Mouse (Mus musculus) left cerebral cortex, adult 2 months (tissue): ENCODE measurements around the gene Cd44. TPM values are rescaled to one million over a fixed set of nuclear protein-coding genes. Genes with fewer than 3 reads are reported as not detected.

ENCODE experiments used
- DNase-seq, 2 experiments: peaks; one replicate each; pipeline ENCODE4 v3.0.0; 2021 to 2022; ENCODE audit warnings: low spot score in 2 of 2, mixed read lengths in 1 of 2; ENCODE audit errors: extremely low spot score in 1 of 2
- H3K27ac ChIP-seq: fragments of 200-600 bp; 2 replicates; pipeline ENCODE4 v1.8.1; 2022
- H3K4me3 ChIP-seq: fragments of 200-600 bp; 2 replicates; pipeline ENCODE4 v1.8.1; 2022
- CTCF ChIP-seq: fragments of 200-600 bp; IDR thresholded peaks from 2 replicates; pipeline ENCODE4 v1.8.1; 2022; ENCODE audit warnings: antibody characterized with exemption, mild to moderate bottlenecking, moderate library complexity
- intact Hi-C: fragments of 180-260 bp; cut with DNase I; formaldehyde crosslinking; loops from one replicate; pipeline ENCODE4 v1.15.1; 2025
- long read RNA-seq, 2 experiments: library from polyadenylated mRNA; stranded (forward); transcript quantifications; one replicate each; pipeline ENCODE4 v2.0.0; 2021; ENCODE audit warnings: borderline mapping rate in 2 of 2
- total RNA-seq, 2 experiments: library from RNA; stranded (reverse); gene quantifications; 2 replicates each; pipeline ENCODE4 v1.2.3; 2021

Gene Cd44
- 1 to 10 TPM; 2.9 to 4.4 TPM for total RNA-seq
- long read RNA-seq, experiment 1, partial matches to known transcripts: 0 of 4 reads
- long read RNA-seq, experiment 1, other reads (novel, unspliced or antisense): 0 of 4 reads
- long read RNA-seq, experiment 2, transcript Cd44-203 (9 exons, 2,848 nt): major isoform, 5 of 5 reads
- long read RNA-seq, experiment 2, partial matches to known transcripts: 0 of 5 reads
- long read RNA-seq, experiment 2, other reads (novel, unspliced or antisense): 0 of 5 reads

GRCm38 (mm10) chr2:102900875-102901827, at the start of gene Cd44:
Cd44 (minus strand) TSS chr2:102901665.
- Histone ChIP-seq H3K4me3 (peak within 1 kb of the TSS; percentile 44), H3K27ac (no peak within 1 kb of the TSS)
- peak in 1 of 2 experiments; percentile 19 for DNase-seq
- intact Hi-C loops: no loop called here
- no peak for TF ChIP-seq CTCF

GRCm38 (mm10) chr2:102948481-102948857, 47.0 kb upstream of the Cd44 start:
- intact Hi-C loops: no loop called here
- Histone ChIP-seq H3K27ac (no peak overlapping the region), H3K4me3 (no peak overlapping the region)
- TF ChIP-seq CTCF: no peak
- no peak for DNase-seq

GRCm38 (mm10) chr2:102947846-102948480, 46.5 kb upstream of the Cd44 start:
- no peak overlapping the region for H3K27ac ChIP-seq
- DNase-seq: no peak
- intact Hi-C loops: no loop called here
- no peak overlapping the region for H3K4me3 ChIP-seq
- no peak for TF ChIP-seq CTCF

GRCm38 (mm10) chr2:102945111-102945510, 43.6 kb upstream of the Cd44 start:
- Histone ChIP-seq H3K4me3 (no peak overlapping the region), H3K27ac (peak overlapping the region; percentile 19; the same call in 1 of the 2 replicates)
- DNase-seq: no peak
- intact Hi-C loops: no loop called here
- no peak for TF ChIP-seq CTCF

- Histone ChIP-seq H3K4me3 (no peak overlapping the region), H3K27ac (peak overlapping the region; percentile 75)
- intact Hi-C loops: no loop called here
- no peak for TF ChIP-seq CTCF
- no peak for DNase-seq
These were observed 43.0 kb upstream of the Cd44 start for GRCm38 (mm10) chr2:102944415-102945012.

- Histone ChIP-seq H3K27ac (peak overlapping the region; percentile 75), H3K4me3 (no peak overlapping the region)
- intact Hi-C loops: no loop called here
- no peak for TF ChIP-seq CTCF
- peak; percentile 20 to 24 for DNase-seq
These were observed 42.5 kb upstream of the Cd44 start for GRCm38 (mm10) chr2:102943983-102944382.

GRCm38 (mm10) chr2:102942782-102943080, 41.3 kb upstream of the Cd44 start:
- DNase-seq: no peak
- Histone ChIP-seq H3K27ac (peak overlapping the region; percentile 75; the same call in 1 of the 2 replicates), H3K4me3 (no peak overlapping the region)
- intact Hi-C loops: no loop called here
- TF ChIP-seq CTCF: no peak

GRCm38 (mm10) chr2:102941937-102942781, 40.7 kb upstream of the Cd44 start:
- TF ChIP-seq CTCF: no peak
- no peak for DNase-seq
- intact Hi-C loops: no loop called here
- Histone ChIP-seq H3K4me3 (no peak overlapping the region), H3K27ac (no peak overlapping the region; the same call in 1 of the 2 replicates)

- Histone ChIP-seq H3K27ac (no peak overlapping the region), H3K4me3 (no peak overlapping the region)
- no peak for TF ChIP-seq CTCF
- intact Hi-C loops: no loop called here
- DNase-seq: no peak
These were observed 39.4 kb upstream of the Cd44 start for GRCm38 (mm10) chr2:102940813-102941361.

GRCm38 (mm10) chr2:102940158-102940557, 38.7 kb upstream of the Cd44 start:
- intact Hi-C loops: no loop called here
- no peak for DNase-seq
- TF ChIP-seq CTCF: no peak
- Histone ChIP-seq H3K27ac (no peak overlapping the region), H3K4me3 (no peak overlapping the region)

GRCm38 (mm10) chr2:102936886-102937285, 35.4 kb upstream of the Cd44 start:
- no peak overlapping the region for H3K27ac ChIP-seq

More at GRCm38 (mm10) chr2:102936886-102937285, 35.4 kb upstream of the Cd44 start:
- TF ChIP-seq CTCF: no peak
- intact Hi-C loops: no loop called here
- no peak for DNase-seq
- H3K4me3 ChIP-seq: no peak overlapping the region
